Mouse (Mus musculus): Measurements from ENCODE around the gene Ppp5c. TPM values are rescaled to one million over a fixed set of nuclear protein-coding genes. Genes with fewer than 3 reads are reported as not detected.

Ppp5c gene
- polyA plus RNA-seq, 1 experiment from 2014 or later = 100 TPM

- ATAC-seq (replicated peaks; ENCODE audit: insufficient number of reproducible peaks, low FRiP score, low TSS enrichment, low read depth) (peak; percentile 16; the same call in 1 of the 2 replicates), DNase-seq (ENCODE audit: low spot score) (no peak)
- WGBS = 18% methylated on average over 11 of the region's 11 CpGs
These were observed 35.1 kb upstream of the Ppp5c start for GRCm38 (mm10) chr7:17062845-17063244.

GRCm38 (mm10) chr7:17062389-17062788, 34.7 kb upstream of the Ppp5c start, which contains the start of gene Hif3a:
TSS of gene Hif3a (minus strand) at chr7:17062427.
- peak within 1 kb of the TSS; percentile 68 for H3K4me2 ChIP-seq (ENCODE audit: low read depth, low read length)
- H3K27me3 ChIP-seq (ENCODE audit: control insufficient read depth, insufficient read depth, low read length) = no peaks in the 10 kb centered on the region
- H3K4me3 ChIP-seq (ENCODE audit: low read depth, low read length) = peak within 1 kb of the TSS; percentile 47
- H3K9me3 ChIP-seq (replicated peaks; ENCODE audit: control insufficient read depth, low read length) = no peaks in the 10 kb centered on the region
- H3K4me1 ChIP-seq (ENCODE audit: control insufficient read depth, insufficient read depth, low read length) = peaks cover 8% of the 10 kb centered on the region
- DNase-seq (ENCODE audit: low spot score) (peak; percentile 92), ATAC-seq (replicated peaks; ENCODE audit: insufficient number of reproducible peaks, low FRiP score, low TSS enrichment, low read depth) (peak; percentile 84)
- H3K27ac ChIP-seq (replicated peaks; ENCODE audit: low read depth, low read length) = no peak within 1 kb of the TSS
- no peaks in the 10 kb centered on the region for H3K36me3 ChIP-seq (replicated peaks; ENCODE audit: control insufficient read depth, insufficient read depth, low read depth, low read length)
- H3K9ac ChIP-seq (replicated peaks; ENCODE audit: low read length) = peak within 1 kb of the TSS; percentile 53
- WGBS = 2% methylated on average over 15 of the region's 15 CpGs

More at GRCm38 (mm10) chr7:17062845-17063244, 35.1 kb upstream of the Ppp5c start:
- H3K9ac ChIP-seq (replicated peaks; ENCODE audit: low read length) = no peak overlapping the region; the same call in 1 of the 2 replicates
- H3K27ac ChIP-seq (replicated peaks; ENCODE audit: low read depth, low read length) = no peak overlapping the region
- peak overlapping the region; percentile 47 for H3K4me3 ChIP-seq (ENCODE audit: low read depth, low read length)
- peaks cover 6% of the 10 kb centered on the region for H3K4me1 ChIP-seq (ENCODE audit: control insufficient read depth, insufficient read depth, low read length)
- no peaks in the 10 kb centered on the region for H3K9me3 ChIP-seq (replicated peaks; ENCODE audit: control insufficient read depth, low read length)
- H3K4me2 ChIP-seq (ENCODE audit: low read depth, low read length) = peak overlapping the region; percentile 68
- H3K27me3 ChIP-seq (ENCODE audit: control insufficient read depth, insufficient read depth, low read length) = no peaks in the 10 kb centered on the region
- H3K36me3 ChIP-seq (replicated peaks; ENCODE audit: control insufficient read depth, insufficient read depth, low read depth, low read length) = no peaks in the 10 kb centered on the region

- Histone ChIP-seq H3K4me2 (ENCODE audit: low read depth, low read length) (no peak overlapping the region), H3K4me1 (ENCODE audit: control insufficient read depth, insufficient read depth, low read length) (peaks cover 14% of the 10 kb centered on the region), H3K36me3 (replicated peaks; ENCODE audit: control insufficient read depth, insufficient read depth, low read depth, low read length) (no peaks in the 10 kb centered on the region), H3K9ac (replicated peaks; ENCODE audit: low read length) (no peak overlapping the region), H3K27me3 (ENCODE audit: control insufficient read depth, insufficient read depth, low read length) (no peaks in the 10 kb centered on the region), H3K27ac (replicated peaks; ENCODE audit: low read depth, low read length) (no peak overlapping the region), H3K4me3 (ENCODE audit: low read depth, low read length) (no peak overlapping the region), H3K9me3 (replicated peaks; ENCODE audit: control insufficient read depth, low read length) (no peaks in the 10 kb centered on the region; the same call in 1 of the 2 replicates)
- DNase-seq (ENCODE audit: low spot score) = no peak
- WGBS = 77% methylated on average over 22 of the region's 22 CpGs
- no peak for ATAC-seq (replicated peaks; ENCODE audit: insufficient number of reproducible peaks, low FRiP score, low TSS enrichment, low read depth)
These were observed 33.3 kb upstream of the Ppp5c start for GRCm38 (mm10) chr7:17060782-17061605.

GRCm38 (mm10) chr7:17060031-17060781, 32.5 kb upstream of the Ppp5c start:
- DNase-seq (ENCODE audit: low spot score) (no peak), ATAC-seq (replicated peaks; ENCODE audit: insufficient number of reproducible peaks, low FRiP score, low TSS enrichment, low read depth) (no peak)
- H3K9me3 ChIP-seq (replicated peaks; ENCODE audit: control insufficient read depth, low read length) = no peaks in the 10 kb centered on the region; the same call in 1 of the 2 replicates
- H3K9ac ChIP-seq (replicated peaks; ENCODE audit: low read length) = no peak overlapping the region; the same call in 1 of the 2 replicates
- H3K27me3 ChIP-seq (ENCODE audit: control insufficient read depth, insufficient read depth, low read length) = no peaks in the 10 kb centered on the region
- H3K4me2 ChIP-seq (ENCODE audit: low read depth, low read length) = no peak overlapping the region
- WGBS = 65% methylated on average over 9 of the region's 9 CpGs
- H3K4me3 ChIP-seq (ENCODE audit: low read depth, low read length) = no peak overlapping the region
- peaks cover 14% of the 10 kb centered on the region for H3K4me1 ChIP-seq (ENCODE audit: control insufficient read depth, insufficient read depth, low read length)
- H3K36me3 ChIP-seq (replicated peaks; ENCODE audit: control insufficient read depth, insufficient read depth, low read depth, low read length) = no peaks in the 10 kb centered on the region
- H3K27ac ChIP-seq (replicated peaks; ENCODE audit: low read depth, low read length) = no peak overlapping the region

GRCm38 (mm10) chr7:17059463-17059844, 31.7 kb upstream of the Ppp5c start:
- Histone ChIP-seq H3K4me1 (ENCODE audit: control insufficient read depth, insufficient read depth, low read length) (peaks cover 14% of the 10 kb centered on the region), H3K4me3 (ENCODE audit: low read depth, low read length) (no peak overlapping the region), H3K9me3 (replicated peaks; ENCODE audit: control insufficient read depth, low read length) (no peaks in the 10 kb centered on the region; the same call in 1 of the 2 replicates), H3K4me2 (ENCODE audit: low read depth, low read length) (no peak overlapping the region), H3K36me3 (replicated peaks; ENCODE audit: control insufficient read depth, insufficient read depth, low read depth, low read length) (no peaks in the 10 kb centered on the region), H3K9ac (replicated peaks; ENCODE audit: low read length) (no peak overlapping the region), H3K27ac (replicated peaks; ENCODE audit: low read depth, low read length) (no peak overlapping the region), H3K27me3 (ENCODE audit: control insufficient read depth, insufficient read depth, low read length) (no peaks in the 10 kb centered on the region)
- ATAC-seq (replicated peaks; ENCODE audit: insufficient number of reproducible peaks, low FRiP score, low TSS enrichment, low read depth) (no peak), DNase-seq (ENCODE audit: low spot score) (no peak)
- 85% methylated on average over 3 of the region's 3 CpGs for WGBS

- 72% methylated on average over 8 of the region's 8 CpGs for WGBS
- DNase-seq (ENCODE audit: low spot score) = no peak
- no peak overlapping the region for H3K4me3 ChIP-seq (ENCODE audit: low read depth, low read length)
- peaks cover 14% of the 10 kb centered on the region for H3K4me1 ChIP-seq (ENCODE audit: control insufficient read depth, insufficient read depth, low read length)
- H3K9me3 ChIP-seq (replicated peaks; ENCODE audit: control insufficient read depth, low read length) = no peaks in the 10 kb centered on the region; the same call in 1 of the 2 replicates
- H3K27ac ChIP-seq (replicated peaks; ENCODE audit: low read depth, low read length) = peak overlapping the region; percentile 78
- ATAC-seq (replicated peaks; ENCODE audit: insufficient number of reproducible peaks, low FRiP score, low TSS enrichment, low read depth) = no peak
- no peak overlapping the region; the same call in 1 of the 2 replicates for H3K9ac ChIP-seq (replicated peaks; ENCODE audit: low read length)
- H3K4me2 ChIP-seq (ENCODE audit: low read depth, low read length) = peak overlapping the region; percentile 32; the same call in 1 of the 2 replicates
- no peaks in the 10 kb centered on the region for H3K27me3 ChIP-seq (ENCODE audit: control insufficient read depth, insufficient read depth, low read length)
- H3K36me3 ChIP-seq (replicated peaks; ENCODE audit: control insufficient read depth, insufficient read depth, low read depth, low read length) = no peaks in the 10 kb centered on the region
These were observed 31.2 kb upstream of the Ppp5c start for GRCm38 (mm10) chr7:17058816-17059462.

- 2% methylated on average over 15 of the region's 16 CpGs for WGBS
- H3K27me3 ChIP-seq (ENCODE audit: control insufficient read depth, insufficient read depth, low read length) = no peaks in the 10 kb centered on the region
- DNase-seq (ENCODE audit: low spot score) = peak; percentile 79
- peak overlapping the region; percentile 78 for H3K27ac ChIP-seq (replicated peaks; ENCODE audit: low read depth, low read length)
- no peaks in the 10 kb centered on the region; the same call in 1 of the 2 replicates for H3K9me3 ChIP-seq (replicated peaks; ENCODE audit: control insufficient read depth, low read length)
- peak overlapping the region; percentile 44 for H3K9ac ChIP-seq (replicated peaks; ENCODE audit: low read length)
- no peaks in the 10 kb centered on the region for H3K36me3 ChIP-seq (replicated peaks; ENCODE audit: control insufficient read depth, insufficient read depth, low read depth, low read length)
- peaks cover 14% of the 10 kb centered on the region for H3K4me1 ChIP-seq (ENCODE audit: control insufficient read depth, insufficient read depth, low read length)
- ATAC-seq (replicated peaks; ENCODE audit: insufficient number of reproducible peaks, low FRiP score, low TSS enrichment, low read depth) = peak; percentile 82
- H3K4me2 ChIP-seq (ENCODE audit: low read depth, low read length) = peak overlapping the region; percentile 32
- 0 out of 2 replicates have a peak overlapping the region, but pooled peaks have one; percentile 5 for H3K4me3 ChIP-seq (ENCODE audit: low read depth, low read length)
These were observed 30.5 kb upstream of the Ppp5c start for GRCm38 (mm10) chr7:17058071-17058689.
